Mouse (Mus musculus) ES-E14 (cell line): Measurements from ENCODE around the gene Sdf4. TPM values are rescaled to one million over a fixed set of nuclear protein-coding genes. Genes with fewer than 3 reads are reported as not detected.

Experiments
- DNase-seq: peaks from one replicate; pipeline ENCODE4 v3.0.0-alpha.2; 2013; ENCODE audit warnings: low read depth, low spot score
- H3K27ac ChIP-seq: 2 replicates; pipeline ENCODE4 v1.5.1; 2012; ENCODE audit warnings: low read depth, mild to moderate bottlenecking, low read length, moderate library complexity, mixed read lengths; ENCODE audit not compliant: poor library complexity, insufficient read depth, severe bottlenecking
- H3K36me3 ChIP-seq: 2 replicates; pipeline ENCODE4 v1.6.1; 2012; ENCODE audit warnings: mild to moderate bottlenecking, low read length, moderate library complexity, mixed read lengths; ENCODE audit not compliant: control insufficient read depth, poor library complexity, insufficient read depth, severe bottlenecking
- H3K4me1 ChIP-seq, 2 experiments: fragments of 150-350 bp in 1 of 2; sonication (generic) in 1 of 2; 2 replicates each; pipeline ENCODE4 v1.6.1; 2012; ENCODE audit warnings: low read length in 2 of 2, mild to moderate bottlenecking in 1 of 2, mixed read lengths in 1 of 2; ENCODE audit not compliant: control insufficient read depth in 2 of 2, insufficient read depth in 2 of 2, poor library complexity in 1 of 2
- H3K4me3 ChIP-seq, 2 experiments: fragments of 150-350 bp in 1 of 2; sonication (generic) in 1 of 2; 2 replicates each; pipeline ENCODE4 v1.5.1; 2012; ENCODE audit warnings: low read length in 2 of 2, low read depth in 1 of 2, mild to moderate bottlenecking in 1 of 2, mixed read lengths in 1 of 2; ENCODE audit not compliant: insufficient read depth in 1 of 2, poor library complexity in 1 of 2, severe bottlenecking in 1 of 2
- H3K9ac ChIP-seq: 2 replicates; pipeline ENCODE4 v1.6.1; 2012; ENCODE audit warnings: low read depth, mild to moderate bottlenecking, low read length, mixed read lengths; ENCODE audit not compliant: poor library complexity, insufficient read depth, severe bottlenecking
- H3K9me3 ChIP-seq: fragments of 150-350 bp; sonication (generic); 2 replicates; pipeline ENCODE4 v1.6.1; 2012; ENCODE audit warnings: low read depth, mild to moderate bottlenecking, low read length; ENCODE audit not compliant: control insufficient read depth, insufficient read depth
- CHD2 ChIP-seq: IDR thresholded peaks from 2 replicates; pipeline ENCODE4 v1.6.1; 2014; ENCODE audit warnings: mild to moderate bottlenecking, low read depth, low read length, inconsistent platforms
- ZC3H11A ChIP-seq: IDR thresholded peaks from 2 replicates; pipeline ENCODE4 v1.6.1; 2012; ENCODE audit warnings: low read depth, mild to moderate bottlenecking, inconsistent platforms, low read length, borderline replicate concordance
- in situ Hi-C, 2 experiments: fragments of 600-800 bp; cut with MboI; formaldehyde crosslinking; loops; one replicate each; pipeline ENCODE4 v1.15.1; 2025; ENCODE audit warnings: low sequenced_read_pairs in 2 of 2, inconsistent platforms in 1 of 2; ENCODE audit not compliant: unreplicated experiment in 2 of 2
- total RNA-seq: library from RNA; depleted of rRNA; stranded (reverse); fragments of 300-350 nt; gene quantifications from 2 replicates; pipeline ENCODE4 v1.2.3, GENCODE M21; 2012; rRNA removed

Gene Sdf4
- total RNA-seq, 1 experiment = 176 TPM

GRCm38 (mm10) chr4:156059713-156060112, 67.0 kb downstream of the Sdf4 start:
- Histone ChIP-seq H3K9me3 (no peaks in the 10 kb centered on the region), H3K9ac (peak overlapping the region; percentile 46), H3K36me3 (peaks cover under 1% of the 10 kb centered on the region; the same call in 1 of the 2 replicates), H3K4me3 (peak overlapping the region; percentile 57 to 66), H3K27ac (peak overlapping the region; percentile 66; the same call in 1 of the 2 replicates), H3K4me1 (peaks cover 5 to 20% of the 10 kb centered on the region in 2 experiments; a peak in 3 of 4 replicates)
- no peak for DNase-seq
- TF ChIP-seq CHD2 = 0 out of 2 replicates have a peak, but pooled peaks have one; percentile 27
- no peak for TF ChIP-seq ZC3H11A
- in situ Hi-C loops = no loop called here

Other genes starting within 250 kb of the Sdf4 start
- gene Atad3a, start 231.8 kb upstream of the Sdf4 start, total RNA-seq = 169 and 267 TPM in 2 replicates
- 4.6 and 10.6 TPM in 2 replicates for gene Vwa1, start 218.2 kb upstream of the Sdf4 start, total RNA-seq
- gene Tmem88b, start 207.0 kb upstream of the Sdf4 start, total RNA-seq = 0.09 and 0.11 TPM in 2 replicates
- gene Ankrd65, start 202.4 kb upstream of the Sdf4 start, total RNA-seq = 0.49 and 0.74 TPM in 2 replicates
- 114 and 157 TPM in 2 replicates for gene Mrpl20, start 190.0 kb upstream of the Sdf4 start, total RNA-seq
- 103 and 171 TPM in 2 replicates for gene Ccnl2, start 180.4 kb upstream of the Sdf4 start, total RNA-seq
- 156 and 162 TPM in 2 replicates for gene Aurkaip1, start 161.6 kb upstream of the Sdf4 start, total RNA-seq
- gene Mxra8, start 153.2 kb upstream of the Sdf4 start, total RNA-seq = 14.2 and 14.4 TPM in 2 replicates
- 49.8 and 88.0 TPM in 2 replicates for gene Dvl1, start 145.5 kb upstream of the Sdf4 start, total RNA-seq
- 0.40 and 0.58 TPM in 2 replicates for gene Tas1r3, start 129.5 kb upstream of the Sdf4 start, total RNA-seq
- 9.7 and 10.1 TPM in 2 replicates for gene Cptp, start 123.4 kb upstream of the Sdf4 start, total RNA-seq
- 106 and 119 TPM in 2 replicates for gene Ints11, start 123.3 kb upstream of the Sdf4 start, total RNA-seq
- gene Pusl1, start 101.1 kb upstream of the Sdf4 start, total RNA-seq = 62.2 and 104 TPM in 2 replicates
- gene Acap3, start 101.0 kb upstream of the Sdf4 start, total RNA-seq = 17.1 and 32.0 TPM in 2 replicates
- gene Ube2j2, start 49.0 kb upstream of the Sdf4 start, total RNA-seq = 57.9 and 74.1 TPM in 2 replicates
- 6.4 and 10.3 TPM in 2 replicates for gene C1qtnf12, start 30.6 kb upstream of the Sdf4 start, total RNA-seq
- 11.9 and 20.6 TPM in 2 replicates for gene B3galt6, start 223 bp upstream of the Sdf4 start, total RNA-seq
- gene Tnfrsf4, start 21.0 kb downstream of the Sdf4 start, total RNA-seq = 2.4 and 2.6 TPM in 2 replicates
- 0.62 and 1.1 TPM in 2 replicates for gene Tnfrsf18, start 33.3 kb downstream of the Sdf4 start, total RNA-seq
- gene Ttll10, start 66.5 kb downstream of the Sdf4 start, total RNA-seq = 0.22 and 0.37 TPM in 2 replicates
- gene 9430015G10Rik, start 117.1 kb downstream of the Sdf4 start, total RNA-seq = 83.4 and 131 TPM in 2 replicates
- gene Rnf223, start 137.6 kb downstream of the Sdf4 start, total RNA-seq = 1.7 and 2.2 TPM in 2 replicates
- 214 and 296 TPM in 2 replicates for gene Agrn, start 204.6 kb downstream of the Sdf4 start, total RNA-seq
- 0.67 and 0.79 TPM in 2 replicates for gene Isg15, start 207.9 kb downstream of the Sdf4 start, total RNA-seq
- gene AW011738, start 210.4 kb downstream of the Sdf4 start, total RNA-seq = 0.21 and 0.27 TPM in 2 replicates
- gene Perm1, start 223.0 kb downstream of the Sdf4 start, total RNA-seq = 0.16 and 0.18 TPM in 2 replicates
- gene Plekhn1, start 242.0 kb downstream of the Sdf4 start, total RNA-seq = 15.2 and 31.2 TPM in 2 replicates
- gene Noc2l, start 243.1 kb downstream of the Sdf4 start, total RNA-seq = 108 and 147 TPM in 2 replicates